Mouse (Mus musculus): Measurements from ENCODE around the gene Zfp72.
A peak's percentile ranks its signal among the peaks of the same experiment; 100 is the strongest.

Zfp72 gene

DNA sequence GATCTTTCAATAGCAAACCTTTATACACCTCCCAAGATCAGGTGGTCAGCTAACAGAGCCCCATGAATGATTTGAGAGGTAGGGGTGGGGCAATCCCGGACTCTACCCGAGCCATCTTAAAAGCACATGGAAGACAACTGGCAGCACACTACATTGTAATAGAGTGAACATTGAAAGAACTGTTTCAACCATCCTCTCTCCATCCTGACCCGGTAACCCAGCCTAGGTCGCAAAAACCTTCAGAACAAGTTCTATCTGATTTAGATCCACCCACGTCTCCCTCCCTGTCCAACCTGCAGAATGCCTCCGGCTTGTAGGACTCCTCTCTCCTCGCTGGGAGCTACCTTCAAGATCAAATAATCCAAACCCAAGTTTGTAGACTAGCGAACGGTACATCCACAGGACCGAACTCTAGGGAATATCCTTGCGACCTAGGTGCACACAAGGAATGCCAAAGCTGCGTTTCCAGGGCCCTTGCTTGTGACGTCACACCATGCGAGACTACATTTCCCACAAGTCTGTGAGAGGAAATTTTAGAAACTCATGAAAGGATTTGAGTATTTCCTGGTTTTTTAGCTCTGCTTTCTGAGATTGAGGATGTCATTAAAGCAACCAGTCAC is at the start of gene Zfp72:
Zfp72 (minus strand) TSS at position 466 of the 620 bp plus-strand sequence.
- DNase-seq (ENCODE audit: low spot score) = peak; percentile 76

DNA sequence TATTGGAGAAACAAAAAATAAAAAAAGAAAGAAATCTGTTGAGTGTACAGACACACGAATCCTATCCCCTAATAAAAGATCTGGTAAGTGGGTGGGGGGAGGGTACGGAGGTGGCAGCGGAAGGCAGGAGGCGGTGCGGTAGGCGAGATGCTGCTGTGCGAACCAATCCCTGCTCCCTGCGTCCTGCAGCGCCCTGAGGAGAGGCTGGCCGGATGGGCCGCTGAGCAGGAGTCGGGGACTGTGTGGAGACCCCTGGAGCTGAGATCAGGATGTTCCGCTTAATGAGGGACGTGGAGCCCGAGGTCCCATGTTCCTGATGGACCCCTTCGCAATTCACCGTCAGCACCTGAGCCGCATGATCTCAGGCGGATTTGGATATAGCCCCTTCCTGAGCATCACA is 49.3 kb upstream of the Zfp72 start:
- DNase-seq (ENCODE audit: low spot score) = no peak

- DNase-seq (ENCODE audit: low spot score) = no peak
Observed at GRCm38 (mm10) chr13:74399298-74399839, 8.7 kb upstream of the Zfp72 start, which contains the start of gene Ftl1-ps1. TSS of gene Ftl1-ps1 (plus strand) at chr13:74399694.

GRCm38 (mm10) chr13:74391156-74391555 is 520 bp upstream of the Zfp72 start:
- no peak for DNase-seq (ENCODE audit: low spot score)

DNA sequence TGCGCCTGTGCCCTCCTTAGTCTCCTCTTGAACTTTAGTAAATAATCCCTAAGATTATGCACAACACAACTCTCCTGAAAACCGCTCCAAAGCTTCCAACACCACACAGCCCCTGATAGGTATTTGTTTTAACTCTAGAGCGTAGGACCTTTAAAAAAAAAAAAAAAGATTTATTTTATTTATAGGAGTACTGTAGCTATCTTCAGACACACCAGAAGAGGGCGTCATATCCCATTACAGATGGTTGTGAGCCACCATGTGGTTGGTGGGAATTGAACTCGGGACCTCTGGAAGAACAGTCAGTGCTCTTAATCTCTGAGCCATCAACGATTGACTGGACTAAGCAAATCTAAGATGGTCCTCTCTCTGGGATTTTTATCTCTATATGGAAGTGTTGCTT is 906 bp downstream of the Zfp72 start:
- no peak for DNase-seq (ENCODE audit: low spot score)

GRCm38 (mm10) chr13:74382289-74382688 is 8.3 kb downstream of the Zfp72 start:
- DNase-seq (ENCODE audit: low spot score) = no peak

DNA sequence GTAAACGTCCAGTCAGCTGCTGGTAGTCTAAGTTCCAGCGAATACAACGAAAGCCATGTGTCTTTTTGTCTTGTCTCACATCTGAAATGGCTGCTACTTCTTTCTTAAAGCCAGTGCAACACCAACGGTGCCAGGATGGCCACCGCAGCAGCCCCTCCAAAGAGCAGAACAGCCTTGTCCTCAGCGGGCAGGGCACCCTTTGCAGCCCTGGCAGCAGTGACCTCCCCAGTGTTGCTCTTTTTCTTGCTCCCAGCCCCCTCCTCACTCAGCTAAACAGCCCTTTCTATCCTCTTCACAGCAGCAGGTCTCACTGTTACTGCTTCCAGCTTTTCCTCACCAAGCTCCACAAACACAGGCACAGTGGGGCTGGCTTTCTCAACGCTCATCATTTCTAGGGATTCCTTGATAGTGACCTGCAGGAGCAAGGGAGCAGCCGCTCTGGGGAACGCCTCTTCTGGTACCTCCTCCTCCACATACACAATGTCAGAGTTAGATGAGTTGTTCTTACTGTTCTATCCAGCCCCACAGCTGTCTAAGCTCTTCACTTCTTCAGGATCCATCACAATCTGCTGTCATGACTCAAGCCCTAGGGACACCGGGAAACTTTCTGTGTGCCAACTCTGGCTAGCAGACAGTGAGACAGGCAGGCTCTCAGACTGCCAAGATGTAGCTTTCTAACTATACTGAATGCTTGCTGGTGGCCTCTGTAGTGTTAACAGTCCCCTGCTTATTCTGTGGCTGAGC is 8.9 kb downstream of the Zfp72 start:
- DNase-seq (ENCODE audit: low spot score) = no peak

GRCm38 (mm10) chr13:74363859-74364235 is 26.8 kb downstream of the Zfp72 start, which contains the start of gene Lrrc14b:
TSS of gene Lrrc14b (minus strand) at chr13:74364005.
- peak; percentile 24 for DNase-seq (ENCODE audit: low spot score)

DNA sequence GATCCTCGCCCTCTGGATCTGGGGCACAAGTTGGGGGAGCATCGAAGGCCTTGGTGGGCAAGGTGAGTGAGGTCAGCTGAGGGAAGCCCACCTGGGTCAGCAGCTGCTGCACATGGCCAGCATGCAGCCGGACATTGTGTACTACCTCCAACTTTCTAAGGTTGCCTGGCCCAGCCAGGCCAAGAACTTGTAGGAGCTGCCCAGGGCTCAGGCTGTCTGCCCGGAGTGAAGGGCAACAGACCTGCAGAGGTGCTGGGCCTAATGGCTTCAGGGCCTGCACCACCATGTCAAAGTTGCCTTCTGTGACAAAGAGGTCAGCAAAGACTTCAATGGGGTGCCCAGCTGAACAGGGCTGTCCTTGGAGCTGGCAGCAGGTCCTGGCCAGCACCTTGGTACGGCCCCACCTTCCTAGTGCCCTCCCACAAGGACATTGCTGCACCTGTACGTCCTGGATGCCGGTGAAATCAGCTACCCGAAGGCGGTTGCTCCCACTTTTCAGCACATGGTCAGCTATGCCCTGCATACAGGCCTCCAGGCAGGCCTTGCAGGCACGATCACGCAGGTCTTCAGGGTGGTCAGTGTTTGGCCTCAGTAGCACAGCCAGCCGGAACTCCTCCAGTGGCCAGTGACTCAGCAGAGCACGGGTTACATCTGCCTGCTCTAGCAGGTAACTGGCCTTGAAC is 27.3 kb downstream of the Zfp72 start:
- no peak for DNase-seq (ENCODE audit: low spot score)

DNA sequence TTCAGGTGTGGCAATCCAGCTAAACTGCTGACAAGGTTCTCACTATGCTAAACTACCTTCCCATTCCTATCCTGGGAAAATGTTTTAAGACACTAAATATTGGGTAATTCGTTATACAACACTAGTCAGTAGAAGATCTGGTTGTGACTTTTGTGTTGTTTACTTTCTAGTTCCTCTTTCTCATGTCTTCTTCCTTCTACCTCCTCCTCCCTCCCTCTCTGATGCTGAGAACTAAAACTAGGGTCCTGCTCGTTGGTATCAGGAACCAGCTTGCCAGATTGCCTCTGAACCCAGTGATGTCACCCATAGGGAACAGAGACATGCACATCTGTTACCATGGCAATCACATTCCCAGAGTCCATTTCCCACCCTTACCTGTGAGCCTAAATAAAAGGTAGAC is 28.4 kb downstream of the Zfp72 start:
- DNase-seq (ENCODE audit: low spot score) = no peak

DNA sequence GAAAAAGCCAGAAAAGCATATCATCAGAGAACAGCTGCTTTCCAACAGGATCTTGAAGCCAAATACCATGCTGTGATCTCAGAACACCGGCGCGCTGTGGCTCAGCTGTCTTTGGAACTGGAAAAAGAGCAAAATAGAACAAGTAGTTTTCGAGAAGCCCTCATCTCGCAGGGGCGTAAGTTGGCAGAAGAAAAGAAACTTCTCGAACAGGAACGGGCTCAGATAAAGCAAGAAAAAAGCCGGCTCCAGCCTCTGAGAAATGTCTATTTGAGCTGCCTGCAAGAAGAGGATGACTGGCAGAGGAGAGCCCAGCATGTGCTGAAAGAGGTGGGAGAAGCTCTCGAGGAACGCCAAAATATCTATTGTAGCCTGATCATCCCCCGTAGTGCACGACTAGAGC is 34.1 kb downstream of the Zfp72 start:
- DNase-seq (ENCODE audit: low spot score) = no peak

DNA sequence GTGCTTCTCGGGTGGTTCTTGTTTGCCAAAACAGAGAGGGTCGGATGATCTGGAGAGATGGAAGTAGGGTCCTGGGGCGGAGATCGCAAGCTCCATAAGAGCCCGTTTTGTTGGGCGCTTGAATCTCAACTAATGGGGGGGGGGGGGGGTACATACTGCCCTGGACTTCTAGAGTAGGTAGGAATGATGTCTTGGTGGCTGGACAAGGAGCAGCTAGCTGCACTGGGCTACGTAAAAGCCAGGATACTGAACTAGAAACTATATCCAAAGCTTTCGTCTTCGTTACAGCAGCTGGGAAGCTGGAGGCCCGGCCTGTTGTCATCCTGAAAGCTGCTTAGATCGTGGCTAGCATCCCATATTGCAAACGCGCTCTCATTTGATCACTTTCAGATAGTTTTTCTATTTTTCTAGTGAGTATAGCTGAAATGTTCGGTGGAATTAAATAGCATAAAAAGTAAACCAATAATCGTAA is 40.2 kb downstream of the Zfp72 start:
- no peak for DNase-seq (ENCODE audit: low spot score)

GRCm38 (mm10) chr13:74349566-74350434 is 40.8 kb downstream of the Zfp72 start, which contains the start of the genes Sdha and Ccdc127:
TSS of gene Sdha (minus strand) at chr13:74350280.
TSS of gene Ccdc127 (plus strand) at chr13:74350309.
- DNase-seq (ENCODE audit: low spot score) = peak; percentile 96

DNA sequence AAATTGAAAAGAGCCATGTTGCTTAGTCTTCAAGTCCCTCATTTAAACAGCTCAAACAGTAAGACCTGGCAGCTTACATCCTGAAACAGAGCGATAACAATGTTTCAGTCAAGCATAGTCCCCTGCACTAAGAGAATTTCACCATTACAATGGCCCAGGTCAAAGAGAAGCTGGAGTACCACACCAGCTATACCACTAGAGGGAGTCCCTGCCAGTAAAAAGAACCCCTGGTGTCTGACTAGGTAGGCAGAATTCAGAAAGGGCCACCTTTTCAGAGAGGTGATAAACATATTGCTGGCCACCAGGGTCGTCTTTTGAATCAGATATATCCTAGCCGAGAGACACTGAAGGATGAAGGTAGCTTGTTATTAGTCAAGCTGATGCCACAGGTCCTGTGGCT is 49.6 kb downstream of the Zfp72 start:
- DNase-seq (ENCODE audit: low spot score) = peak; percentile 54

DNA sequence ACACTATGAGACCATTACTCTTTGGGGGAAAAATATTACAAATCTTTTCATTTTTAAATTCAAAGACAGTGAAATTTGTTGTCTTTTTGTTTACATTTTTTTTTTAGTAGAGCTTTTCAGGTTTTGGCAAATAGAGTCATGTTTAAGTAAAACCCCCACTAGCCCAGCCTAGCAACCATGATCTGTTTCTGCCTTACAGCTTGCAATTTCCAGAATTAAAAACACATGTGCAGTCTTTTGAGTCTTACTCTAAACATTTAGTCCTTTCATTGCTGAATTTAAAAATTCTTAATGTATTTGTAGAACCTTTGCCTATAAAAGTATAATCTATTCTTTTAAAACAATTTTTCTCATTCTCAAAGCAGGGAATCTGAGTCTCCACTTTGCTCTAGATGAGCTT is 61.3 kb downstream of the Zfp72 start:
- DNase-seq (ENCODE audit: low spot score) = no peak

All from lung, postnatal 25 days (tissue).